Mouse (Mus musculus) Patski (cell line): ENCODE measurements around the gene Prkcq. TPM values are rescaled to one million over a fixed set of nuclear protein-coding genes. Genes with fewer than 3 reads are reported as not detected.

Source experiments
- ATAC-seq: fragments of 100-300 bp; one replicate; pipeline ENCODE4 v1.8.0; 2021
- CTCF ChIA-PET: fragments of 350-600 bp; sonication (Branson Sonifier 250); formaldehyde crosslinking; loops from one replicate; lab custom pipeline; 2022; ENCODE audit warnings: inconsistent platforms; lab: Charles Lee
- POLR2A ChIA-PET: fragments of 350-600 bp; sonication (Branson Sonifier 250); formaldehyde crosslinking; loops from one replicate; lab custom pipeline; 2022; ENCODE audit warnings: antibody characterized with exemption, inconsistent platforms; lab: Charles Lee
- DNase-seq: peaks from one replicate; pipeline ENCODE4 v3.0.0-alpha.2; 2011; ENCODE audit warnings: low read depth, low spot score
- H3K27me3 ChIP-seq: fragments of 371-371 bp; one replicate; pipeline ENCODE4 v1.5.1; 2021
- CTCF ChIP-seq: fragments of 100-300 bp; IDR thresholded peaks from one replicate; pipeline ENCODE4 v1.5.1; 2021
- in situ Hi-C: fragments of 300-500 bp; cut with MboI; formaldehyde crosslinking; loops from 3 replicates; pipeline ENCODE4 v1.11.1; 2018; ENCODE audit warnings: low pct_unique_long_range_greater_than_20kb, mixed read lengths
- polyA plus RNA-seq: library from polyadenylated mRNA; unstranded; gene quantifications from one replicate; pipeline ENCODE4 v1.2.3, GENCODE M21; 2021

The Prkcq gene
- polyA plus RNA-seq, 1 experiment from 2014 or later, result 0.06 TPM

- ChIA-PET POLR2A (no interaction called here), CTCF (no interaction called here)
- DNase-seq (no peak), ATAC-seq (no peak)
- in situ Hi-C loops, result no loop called here
- no peaks in the 10 kb centered on the region for H3K27me3 ChIP-seq
- TF ChIP-seq CTCF, result no peak
Measured at GRCm38 (mm10) chr2:11161336-11161735, 10.6 kb upstream of the Prkcq start.

GRCm38 (mm10) chr2:11162701-11163100 is 9.2 kb upstream of the Prkcq start:
- POLR2A ChIA-PET, result no interaction called here
- DNase-seq (no peak), ATAC-seq (no peak)
- TF ChIP-seq CTCF, result no peak
- in situ Hi-C loops, result no loop called here
- H3K27me3 ChIP-seq, result no peaks in the 10 kb centered on the region
- CTCF ChIA-PET, result no interaction called here

- DNase-seq, result no peak
- ATAC-seq, result no peak
- in situ Hi-C loops, result no loop called here
- ChIA-PET POLR2A (no interaction called here), CTCF (no interaction called here)
- TF ChIP-seq CTCF, result no peak
- H3K27me3 ChIP-seq, result peaks cover 4% of the 10 kb centered on the region
Measured at GRCm38 (mm10) chr2:11164170-11164569, 7.7 kb upstream of the Prkcq start.

- no peak for ATAC-seq
- in situ Hi-C loops, result no loop called here
- ChIA-PET POLR2A (no interaction called here), CTCF (no interaction called here)
- DNase-seq, result no peak
- H3K27me3 ChIP-seq, result peaks cover 33% of the 10 kb centered on the region
- TF ChIP-seq CTCF, result no peak
Measured at GRCm38 (mm10) chr2:11169721-11170335, 2.1 kb upstream of the Prkcq start.

GRCm38 (mm10) chr2:11172831-11173414 is 1.0 kb downstream of the Prkcq start:
- TF ChIP-seq CTCF, result no peak
- peaks cover 33% of the 10 kb centered on the region for H3K27me3 ChIP-seq
- no peak for DNase-seq
- ChIA-PET CTCF (no interaction called here), POLR2A (no interaction called here)
- in situ Hi-C loops, result no loop called here
- no peak for ATAC-seq

GRCm38 (mm10) chr2:11173521-11173920 is 1.6 kb downstream of the Prkcq start:
- in situ Hi-C loops, result no loop called here
- ATAC-seq, result no peak
- DNase-seq, result no peak
- no peak for TF ChIP-seq CTCF
- peaks cover 37% of the 10 kb centered on the region for H3K27me3 ChIP-seq
- CTCF ChIA-PET, result no interaction called here
- POLR2A ChIA-PET, result no interaction called here

- ChIA-PET CTCF (no interaction called here), POLR2A (no interaction called here)
- peaks cover 34% of the 10 kb centered on the region for H3K27me3 ChIP-seq
- in situ Hi-C loops, result no loop called here
- TF ChIP-seq CTCF, result no peak
- DNase-seq (no peak), ATAC-seq (no peak)
Measured at GRCm38 (mm10) chr2:11174101-11174500, 2.2 kb downstream of the Prkcq start.

- ATAC-seq, result no peak
- in situ Hi-C loops, result no loop called here
- no peak for TF ChIP-seq CTCF
- POLR2A ChIA-PET, result no interaction called here
- CTCF ChIA-PET, result interaction anchor here (2.4 kb wide), 1 partner anchor 18 kb away, joined by 6 read pairs; no protein-coding TSS in a partner anchor
- no peak for DNase-seq
- H3K27me3 ChIP-seq, result peaks cover 14% of the 10 kb centered on the region
Measured at GRCm38 (mm10) chr2:11177880-11178279, 6.0 kb downstream of the Prkcq start.

GRCm38 (mm10) chr2:11181510-11181909 is 9.6 kb downstream of the Prkcq start:
- peaks cover 19% of the 10 kb centered on the region for H3K27me3 ChIP-seq
- no peak for TF ChIP-seq CTCF
- DNase-seq (no peak), ATAC-seq (no peak)
- POLR2A ChIA-PET, result no interaction called here
- in situ Hi-C loops, result no loop called here
- CTCF ChIA-PET, result no interaction called here

- peaks cover 19% of the 10 kb centered on the region for H3K27me3 ChIP-seq
- POLR2A ChIA-PET, result no interaction called here
- no peak for ATAC-seq
- no peak for TF ChIP-seq CTCF
- in situ Hi-C loops, result no loop called here
- DNase-seq, result no peak
- CTCF ChIA-PET, result no interaction called here
Measured at GRCm38 (mm10) chr2:11182096-11182495, 10.2 kb downstream of the Prkcq start.

- DNase-seq (no peak), ATAC-seq (no peak)
- POLR2A ChIA-PET, result no interaction called here
- CTCF ChIA-PET, result no interaction called here
- in situ Hi-C loops, result no loop called here
- TF ChIP-seq CTCF, result no peak
- peaks cover 15% of the 10 kb centered on the region for H3K27me3 ChIP-seq
Measured at GRCm38 (mm10) chr2:11183991-11184390, 12.1 kb downstream of the Prkcq start.

GRCm38 (mm10) chr2:11186586-11186985 is 14.7 kb downstream of the Prkcq start:
- ChIA-PET POLR2A (no interaction called here), CTCF (no interaction called here)
- DNase-seq (no peak), ATAC-seq (no peak)
- no peak for TF ChIP-seq CTCF
- in situ Hi-C loops, result no loop called here
- H3K27me3 ChIP-seq, result peaks cover 11% of the 10 kb centered on the region
